Mouse (Mus musculus) cerebellum, adult 2 months (tissue): ENCODE measurements around the gene Slc24a5.

Experiments used
- CTCF ChIP-seq: fragments of 200-500 bp; IDR thresholded peaks from 2 replicates; pipeline ENCODE4 v1.5.1; 2011; ENCODE audit warnings: low read depth, mild to moderate bottlenecking, control low read depth, low read length, moderate library complexity, borderline replicate concordance; ENCODE audit not compliant: insufficient read depth
- POLR2A ChIP-seq: fragments of 200-500 bp; IDR thresholded peaks from 2 replicates; pipeline ENCODE4 v1.6.1; 2011; ENCODE audit warnings: low read length, control low read depth, borderline replicate concordance; ENCODE audit not compliant: insufficient read depth

DNA sequence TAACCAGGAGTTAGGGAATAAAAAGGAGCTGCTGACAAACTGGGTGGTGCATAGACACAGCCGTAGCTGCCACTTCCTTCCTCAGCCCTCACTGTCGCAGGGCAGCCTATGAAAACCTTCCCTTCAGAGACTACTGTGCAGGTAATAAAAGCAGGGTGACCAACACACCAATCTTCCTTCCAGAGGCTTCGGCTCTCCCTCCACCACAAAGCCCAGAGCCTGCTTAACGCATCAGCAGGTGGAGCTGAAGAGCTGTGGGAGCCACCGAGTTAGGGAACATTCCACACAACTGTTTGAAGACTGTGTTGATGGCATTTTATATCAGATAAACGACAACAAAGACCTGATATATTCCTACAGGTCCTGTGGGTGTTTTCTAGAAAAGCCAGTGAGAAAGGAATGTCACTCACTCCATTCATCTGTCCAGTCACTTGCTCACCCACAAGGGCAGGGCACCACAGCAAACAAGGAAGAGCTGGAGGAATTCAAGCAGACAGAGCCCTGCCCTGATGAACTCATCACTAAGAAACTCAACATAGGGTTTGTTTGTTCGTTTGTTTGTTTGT is 10.6 kb upstream of the Slc24a5 start:
- peak; percentile 39; the same call in 1 of the 2 replicates for TF ChIP-seq CTCF
- no peak for TF ChIP-seq POLR2A
